Mouse (Mus musculus) common myeloid progenitor, adult 5-6 weeks (primary cell): ENCODE measurements around the gene Eif4enif1. TPM values are rescaled to one million over a fixed set of nuclear protein-coding genes. Genes with fewer than 3 reads are reported as not detected.

Experiments
- ATAC-seq: replicated peaks from 2 replicates; pipeline ENCODE4 v1.8.0; 2016; ENCODE audit warnings: low read depth, mild to moderate bottlenecking, moderate TSS enrichment, inconsistent platforms; ENCODE audit not compliant: poor library complexity, severe bottlenecking
- total RNA-seq: library from RNA; stranded (forward); fragments of 200-1000, 187-1606 nt; gene quantifications from 2 replicates; pipeline ENCODE4 v1.2.3, GENCODE M21; 2017

The Eif4enif1 gene
- total RNA-seq, 1 experiment from 2014 or later, result 75.0 TPM

DNA sequence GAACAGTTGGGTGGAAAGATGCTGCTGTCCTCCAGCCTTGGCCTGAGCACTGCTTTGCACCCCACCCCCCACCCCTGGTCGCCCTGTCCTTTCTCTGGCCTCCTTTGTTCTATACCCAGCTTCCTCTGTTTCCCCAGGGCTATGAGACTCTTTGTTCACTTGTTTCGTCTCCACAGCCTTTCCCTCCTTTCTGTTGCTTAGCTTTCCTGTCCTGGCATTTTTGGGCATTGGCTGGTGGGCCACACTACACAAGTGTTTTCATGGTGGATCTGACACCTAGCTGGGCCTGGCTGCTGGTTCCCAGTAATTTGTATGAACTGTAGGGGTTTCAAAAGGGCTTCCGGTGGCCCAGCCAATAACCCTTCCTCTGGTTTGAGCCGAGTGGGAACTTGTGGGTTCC lies 91.2 kb downstream of the Eif4enif1 start:
- no peak for ATAC-seq

Other genes starting within 250 kb of the Eif4enif1 start
- 16.6 and 19.5 TPM in 2 replicates for gene Sfi1, start 8.9 kb upstream of the Eif4enif1 start, total RNA-seq
- 277 and 286 TPM in 2 replicates for gene Drg1, start 64.0 kb downstream of the Eif4enif1 start, total RNA-seq
- 67.6 and 72.7 TPM in 2 replicates for gene Patz1, start 86.5 kb downstream of the Eif4enif1 start, total RNA-seq
- 26.5 and 33.6 TPM in 2 replicates for gene Pik3ip1, start 128.0 kb downstream of the Eif4enif1 start, total RNA-seq
- gene Limk2, start 206.8 kb downstream of the Eif4enif1 start, total RNA-seq, result 13.8 and 28.4 TPM in 2 replicates
- 6.4 and 8.4 TPM in 2 replicates for gene Rnf185, start 250.0 kb downstream of the Eif4enif1 start, total RNA-seq